Mouse (Mus musculus) intestine, postnatal 0 days (tissue): ENCODE data around the gene Mast4. TPM values are rescaled to one million over a fixed set of nuclear protein-coding genes. Genes with fewer than 3 reads are reported as not detected.
A peak's percentile ranks its signal among the peaks of the same experiment; 100 is the strongest.

ENCODE experiments used
- ATAC-seq: fragments of 200-750 bp; cut with Nextera tagmentation; 2 replicates; pipeline ENCODE4 v1.8.0; 2017; ENCODE audit warnings: mild to moderate bottlenecking, moderate TSS enrichment, moderate library complexity
- H3K27ac ChIP-seq: fragments of 300-500 bp; sonication (generic); 2 replicates; pipeline ENCODE4 v1.5.1; 2014; ENCODE audit warnings: mild to moderate bottlenecking, low read depth, low read length, moderate library complexity
- H3K27me3 ChIP-seq: fragments of 300-500 bp; sonication (generic); replicated peaks from 2 replicates; pipeline ENCODE4 v1.6.1; 2014; ENCODE audit warnings: low read length, mixed read lengths; ENCODE audit not compliant: control insufficient read depth, insufficient read depth
- H3K36me3 ChIP-seq: fragments of 300-500 bp; sonication (generic); 2 replicates; pipeline ENCODE4 v1.6.1; 2014; ENCODE audit warnings: mild to moderate bottlenecking, moderate library complexity; ENCODE audit not compliant: control insufficient read depth, insufficient read depth
- H3K4me1 ChIP-seq: fragments of 300-500 bp; sonication (generic); replicated peaks from 2 replicates; pipeline ENCODE4 v1.6.1; 2014; ENCODE audit warnings: antibody characterized with exemption, low read length, mixed read lengths; ENCODE audit not compliant: control insufficient read depth, insufficient read depth
- H3K4me2 ChIP-seq: fragments of 300-500 bp; sonication (generic); replicated peaks from 2 replicates; pipeline ENCODE4 v1.6.1; 2014; ENCODE audit warnings: low read depth, mild to moderate bottlenecking, moderate library complexity
- H3K4me3 ChIP-seq: fragments of 300-500 bp; sonication (generic); 2 replicates; pipeline ENCODE4 v1.5.1; 2014; ENCODE audit warnings: low read depth, low read length
- H3K9ac ChIP-seq: fragments of 300-500 bp; sonication (generic); 2 replicates; pipeline ENCODE4 v1.6.1; 2014; ENCODE audit warnings: mild to moderate bottlenecking, low read depth, low read length
- H3K9me3 ChIP-seq: fragments of 300-500 bp; sonication (generic); 2 replicates; pipeline ENCODE4 v1.6.1; 2016; ENCODE audit warnings: mixed run types; ENCODE audit not compliant: control insufficient read depth
- CTCF ChIP-seq: sonication (generic); IDR thresholded peaks from 2 replicates; pipeline ENCODE4 v1.5.1; 2016; ENCODE audit warnings: low read depth, mild to moderate bottlenecking, control low read depth, antibody characterized with exemption, moderate library complexity
- WGBS: fragments of 180-500 bp; shearing (Covaris S2); extraction: QIAGEN DNeasy Blood & Tissue Kit; methylation state at CpG from one replicate; pipeline ENCODE4 v1.1.7; 2014; 5-methylcytosine and 5-hydroxymethylcytosine counted together
- polyA plus RNA-seq: library from polyadenylated mRNA; unstranded; fragments of >200 nt; fragmentation: Nextera tagmentation; extraction: Ambion mirVana; gene quantifications from 2 replicates; pipeline ENCODE4 v1.2.1, GENCODE M21; 2015

Gene Mast4
- polyA plus RNA-seq, 1 experiment from 2014 or later: 6.1 TPM

DNA sequence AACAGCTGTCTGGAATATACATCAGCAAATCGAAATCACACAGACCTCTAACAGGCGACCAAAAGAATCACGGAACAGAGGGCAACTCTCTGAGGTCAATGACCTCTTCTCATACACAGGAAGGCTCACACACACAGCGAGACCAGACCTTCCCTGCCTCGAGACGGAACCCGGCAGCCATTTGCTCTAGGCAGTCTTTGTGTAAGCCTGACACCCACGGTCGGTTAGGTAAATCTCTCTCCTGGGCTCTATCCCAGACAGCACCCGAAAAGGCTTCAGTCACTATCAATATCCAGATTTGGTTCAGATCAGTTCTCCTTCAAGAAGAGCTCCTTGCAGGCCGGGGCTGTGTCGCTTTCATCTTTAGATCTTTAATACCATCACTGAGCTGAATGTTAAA is 421.4 kb downstream of the Mast4 start:
- Histone ChIP-seq H3K9ac (no peak overlapping the region), H3K4me3 (no peak overlapping the region), H3K36me3 (no peaks in the 10 kb centered on the region), H3K4me2 (no peak overlapping the region), H3K4me1 (no peaks in the 10 kb centered on the region), H3K27ac (no peak overlapping the region), H3K9me3 (no peaks in the 10 kb centered on the region), H3K27me3 (no peaks in the 10 kb centered on the region)
- 82% methylated on average over 12 of the region's 12 CpGs for WGBS
- TF ChIP-seq CTCF: no peak
- ATAC-seq: no peak

DNA sequence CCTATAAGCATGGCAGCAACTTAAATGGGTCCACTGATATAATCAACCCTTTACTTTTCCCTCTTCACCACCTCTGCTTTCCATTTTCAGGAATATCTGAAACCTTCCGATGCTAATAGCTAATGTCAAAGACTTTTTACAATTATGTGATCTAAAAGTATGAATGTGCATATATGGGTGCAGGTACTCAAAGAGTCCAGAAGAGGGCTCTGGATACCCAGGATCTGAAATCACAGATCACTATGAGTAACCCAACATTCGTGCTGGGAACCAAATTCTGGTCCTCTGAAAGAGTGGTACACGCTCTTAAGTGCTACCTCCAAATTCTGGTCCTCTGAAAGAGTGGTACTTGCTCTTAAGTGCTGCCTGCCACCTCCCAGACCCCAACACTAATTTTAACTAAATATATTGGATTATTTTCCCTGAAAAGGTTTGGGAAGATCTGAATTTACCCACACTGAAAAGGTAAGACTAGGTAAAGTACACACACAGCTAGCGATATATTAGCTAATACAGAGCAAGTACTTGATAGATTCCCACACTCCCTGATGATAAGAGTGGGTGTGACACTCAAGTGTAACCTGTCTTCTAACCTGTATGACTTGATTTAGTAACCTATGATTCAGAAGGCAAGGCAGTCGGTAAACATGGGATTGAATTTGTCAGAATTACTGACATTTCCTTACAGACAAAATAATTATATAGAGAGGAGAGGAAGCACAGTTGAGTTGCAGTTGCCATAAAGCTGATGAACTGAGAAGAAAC is 424.5 kb downstream of the Mast4 start:
- Histone ChIP-seq H3K36me3 (no peaks in the 10 kb centered on the region), H3K9me3 (no peaks in the 10 kb centered on the region), H3K4me2 (no peak overlapping the region), H3K27ac (no peak overlapping the region), H3K9ac (no peak overlapping the region), H3K4me3 (no peak overlapping the region), H3K4me1 (no peaks in the 10 kb centered on the region), H3K27me3 (no peaks in the 10 kb centered on the region)
- peak; percentile 44 for TF ChIP-seq CTCF
- 75% methylated on average over 5 of the region's 5 CpGs for WGBS
- no peak for ATAC-seq

DNA sequence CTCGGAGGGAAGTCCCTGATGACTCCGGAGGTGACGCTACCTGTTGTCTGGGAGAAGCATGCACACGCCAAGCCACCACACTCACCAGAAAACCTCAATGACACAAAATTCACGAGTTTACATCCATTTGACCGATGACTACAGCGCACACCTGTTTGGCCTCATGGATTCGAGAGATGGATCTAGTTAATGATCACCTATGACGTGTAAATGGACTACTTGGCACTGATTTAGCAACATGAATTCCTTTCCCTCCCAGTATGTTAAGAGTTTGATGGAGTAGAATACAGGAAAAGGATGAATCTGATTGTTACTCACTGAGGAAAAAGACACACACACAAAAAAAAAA is 427.7 kb downstream of the Mast4 start:
- Histone ChIP-seq H3K4me2 (peak overlapping the region; percentile 82), H3K36me3 (no peaks in the 10 kb centered on the region), H3K27ac (peak overlapping the region; percentile 83), H3K4me1 (no peaks in the 10 kb centered on the region), H3K9ac (peak overlapping the region; percentile 35; the same call in 1 of the 2 replicates), H3K4me3 (peak overlapping the region; percentile 61), H3K9me3 (no peaks in the 10 kb centered on the region), H3K27me3 (no peaks in the 10 kb centered on the region)
- no peak for TF ChIP-seq CTCF
- ATAC-seq: peak; percentile 58
- WGBS: 2% methylated on average over 9 of the region's 9 CpGs

DNA sequence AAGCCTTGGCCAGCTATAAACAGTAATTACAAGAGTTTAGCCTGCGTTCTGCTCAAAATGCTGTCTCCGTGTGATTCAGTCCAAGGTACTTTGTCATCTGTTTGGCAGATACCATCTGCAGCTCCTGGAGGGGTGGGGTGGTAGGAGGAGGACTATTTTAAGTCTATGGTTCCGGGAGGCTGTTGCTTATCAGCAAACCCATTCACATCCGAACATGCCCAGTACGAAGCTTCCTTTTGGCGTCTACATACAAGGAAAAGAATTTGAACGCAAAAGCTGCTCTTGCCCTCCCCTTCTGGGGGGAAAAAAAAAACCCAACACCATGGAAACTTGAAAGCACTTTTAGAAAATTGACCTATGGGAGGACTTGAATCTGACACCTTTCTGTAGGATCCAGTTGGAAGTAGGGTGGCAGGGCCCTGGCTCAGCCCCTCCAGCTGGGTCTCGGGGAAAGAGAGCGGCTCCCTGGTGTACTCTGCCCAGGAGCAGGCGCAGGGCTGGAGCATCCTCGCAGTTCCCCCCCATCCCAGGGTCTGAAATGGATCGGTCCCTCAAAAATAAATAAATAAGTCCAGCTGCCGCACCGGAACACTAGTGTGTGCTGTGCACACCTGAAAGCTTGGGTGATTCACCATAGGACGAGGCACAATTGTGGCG is 428.2 kb downstream of the Mast4 start:
- Histone ChIP-seq H3K9me3 (no peaks in the 10 kb centered on the region), H3K4me1 (no peaks in the 10 kb centered on the region), H3K4me3 (peak overlapping the region; percentile 61), H3K27me3 (no peaks in the 10 kb centered on the region), H3K4me2 (peak overlapping the region; percentile 82), H3K36me3 (no peaks in the 10 kb centered on the region), H3K27ac (peak overlapping the region; percentile 83), H3K9ac (peak overlapping the region; percentile 35)
- 1% methylated on average over 16 of the region's 16 CpGs for WGBS
- peak; percentile 96 for ATAC-seq
- no peak for TF ChIP-seq CTCF

DNA sequence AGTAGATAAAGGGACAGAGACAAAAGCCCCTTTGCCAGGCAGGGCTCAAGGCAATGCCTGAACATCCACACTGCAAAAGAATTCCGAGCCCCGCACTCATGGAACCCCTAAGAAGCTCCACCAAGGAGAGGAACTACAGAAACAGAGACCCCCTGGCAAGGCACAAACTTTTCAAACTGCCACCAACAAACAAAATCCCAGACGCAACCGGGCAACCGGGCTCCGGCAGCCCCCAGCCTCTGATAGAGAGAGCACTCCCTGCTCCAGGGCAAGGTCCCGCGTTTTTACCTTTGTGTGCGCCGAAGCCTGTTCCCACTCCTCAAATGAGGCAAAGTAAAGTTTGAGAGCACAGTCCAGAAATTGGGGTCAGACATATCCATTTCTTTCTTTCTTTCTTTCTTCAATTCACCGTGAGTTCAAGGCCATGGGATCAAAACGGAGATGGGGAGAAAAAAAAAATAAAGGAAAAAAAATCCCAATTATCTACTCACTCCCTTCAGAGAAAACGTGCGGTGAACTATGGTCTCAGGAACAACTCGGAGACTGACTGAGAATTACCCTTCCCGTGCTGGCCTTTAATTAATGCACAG is 428.8 kb downstream of the Mast4 start:
- 4% methylated on average over 16 of the region's 16 CpGs for WGBS
- peak overlapping the region; percentile 83 for H3K27ac ChIP-seq
- no peak for ATAC-seq
- H3K4me2 ChIP-seq: peak overlapping the region; percentile 82
- H3K36me3 ChIP-seq: no peaks in the 10 kb centered on the region
- no peaks in the 10 kb centered on the region for H3K9me3 ChIP-seq
- H3K4me1 ChIP-seq: no peaks in the 10 kb centered on the region
- H3K4me3 ChIP-seq: peak overlapping the region; percentile 61
- no peaks in the 10 kb centered on the region for H3K27me3 ChIP-seq
- peak overlapping the region; percentile 35 for H3K9ac ChIP-seq
- no peak for TF ChIP-seq CTCF

DNA sequence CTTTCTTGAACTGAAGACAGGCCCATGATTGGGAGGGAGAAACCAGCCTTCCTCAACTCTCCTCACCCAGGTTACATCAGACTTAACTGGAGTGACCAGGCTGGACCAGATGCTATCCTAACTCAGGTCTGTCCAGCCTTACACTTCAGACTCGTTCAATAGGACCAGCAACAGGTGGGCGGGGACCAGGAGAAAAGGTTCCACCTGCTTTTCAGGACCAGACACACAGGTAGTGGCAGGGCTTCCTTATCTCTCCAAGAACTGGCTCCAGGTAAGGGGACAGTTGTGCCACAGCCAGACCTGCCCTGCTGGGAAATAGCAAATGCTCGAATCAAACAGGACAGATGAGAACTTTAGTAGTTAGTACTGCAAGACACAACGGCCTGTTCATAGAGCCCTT is 430.6 kb downstream of the Mast4 start:
- no peaks in the 10 kb centered on the region for H3K27me3 ChIP-seq
- WGBS: 36% methylated on average over 4 of the region's 4 CpGs
- no peak for TF ChIP-seq CTCF
- peak overlapping the region; percentile 32; the same call in 1 of the 2 replicates for H3K4me2 ChIP-seq
- 0 out of 2 replicates have a peak, but pooled peaks cover 2% of the 10 kb centered on the region for H3K4me1 ChIP-seq
- no peaks in the 10 kb centered on the region for H3K9me3 ChIP-seq
- no peak overlapping the region for H3K4me3 ChIP-seq
- no peaks in the 10 kb centered on the region for H3K36me3 ChIP-seq
- no peak overlapping the region for H3K9ac ChIP-seq
- no peak overlapping the region for H3K27ac ChIP-seq
- ATAC-seq: no peak
